Comparison of ENCODE assay signal across 7 mouse cellular contexts in genomic region chr6:142345440-142346038, GRCm38 (mm10). TPM values are rescaled to one million over a fixed set of nuclear protein-coding genes. Genes with fewer than 3 reads are reported as not detected.
DNase-seq lines count a peak whose midpoint lies in the region; ATAC-seq lines count a peak whose summit lies in the region.

Gene Pyroxd1 (plus strand): TSS chr6:142345654.

- no peaks in the 10 kb centered on the region for H3K36me3 ChIP-seq in embryonic facial prominence, embryonic 11.5 days (replicated peaks; ENCODE audit: control insufficient read depth, insufficient read depth, low read depth, low read length)
- H3K36me3 ChIP-seq in limb, embryonic 11.5 days (ENCODE audit: control insufficient read depth, insufficient read depth, low read length): no peaks in the 10 kb centered on the region
- H3K36me3 ChIP-seq in midbrain, embryonic 14.5 days (ENCODE audit: control insufficient read depth, insufficient read depth, low read length): peaks cover 18% of the 10 kb centered on the region

- ATAC-seq in embryonic facial prominence, embryonic 11.5 days (replicated peaks; ENCODE audit: insufficient number of reproducible peaks, low FRiP score, low TSS enrichment, low read depth): peak; percentile 94
- ATAC-seq in limb, embryonic 11.5 days (ENCODE audit: insufficient number of reproducible peaks, low FRiP score, low TSS enrichment, low read depth): peak; percentile 96
- peak; percentile 93 for ATAC-seq in midbrain, embryonic 14.5 days (ENCODE audit: low FRiP score, low TSS enrichment)

- H3K4me2 ChIP-seq in embryonic facial prominence, embryonic 11.5 days (ENCODE audit: low read depth, low read length): peak within 1 kb of the TSS; percentile 35
- H3K4me2 ChIP-seq in limb, embryonic 11.5 days (ENCODE audit: low read depth, severe bottlenecking): peak within 1 kb of the TSS; percentile 38
- H3K4me2 ChIP-seq in midbrain, embryonic 14.5 days (ENCODE audit: low read length): peak within 1 kb of the TSS; percentile 67

- H3K9me3 ChIP-seq in embryonic facial prominence, embryonic 11.5 days (replicated peaks; ENCODE audit: control insufficient read depth, low read length): no peaks in the 10 kb centered on the region
- H3K9me3 ChIP-seq in limb, embryonic 11.5 days (ENCODE audit: control insufficient read depth, low read length): no peaks in the 10 kb centered on the region
- no peaks in the 10 kb centered on the region for H3K9me3 ChIP-seq in midbrain, embryonic 14.5 days (ENCODE audit: control insufficient read depth, low read length)

- H3K27me3 ChIP-seq in embryonic facial prominence, embryonic 11.5 days (ENCODE audit: control insufficient read depth, insufficient read depth, low read length): no peaks in the 10 kb centered on the region
- no peaks in the 10 kb centered on the region for H3K27me3 ChIP-seq in limb, embryonic 11.5 days (ENCODE audit: control insufficient read depth, insufficient read depth, low read length)
- H3K27me3 ChIP-seq in midbrain, embryonic 14.5 days (ENCODE audit: control insufficient read depth, insufficient read depth, low read length): no peaks in the 10 kb centered on the region

- WGBS in embryonic facial prominence, embryonic 11.5 days: under 1% methylated on average over 48 of the region's 48 CpGs
- WGBS in limb, embryonic 11.5 days: under 1% methylated on average over 45 of the region's 48 CpGs
- under 1% methylated on average over 48 of the region's 48 CpGs for WGBS in midbrain, embryonic 14.5 days

- peak within 1 kb of the TSS; percentile 57 for H3K4me3 ChIP-seq in embryonic facial prominence, embryonic 11.5 days (ENCODE audit: low read depth, low read length)
- peak within 1 kb of the TSS; percentile 65 for H3K4me3 ChIP-seq in limb, embryonic 11.5 days (ENCODE audit: low read depth, low read length)
- peak within 1 kb of the TSS; percentile 74 for H3K4me3 ChIP-seq in midbrain, embryonic 14.5 days (replicated peaks; ENCODE audit: low read depth, low read length)

- H3K4me1 ChIP-seq in embryonic facial prominence, embryonic 11.5 days (ENCODE audit: control insufficient read depth, insufficient read depth, low read length): no peaks in the 10 kb centered on the region
- H3K4me1 ChIP-seq in limb, embryonic 11.5 days (ENCODE audit: control insufficient read depth, insufficient read depth, low read length): 0 out of 2 replicates have a peak, but pooled peaks cover 3% of the 10 kb centered on the region
- peaks cover 4% of the 10 kb centered on the region; the same call in 1 of the 2 replicates for H3K4me1 ChIP-seq in midbrain, embryonic 14.5 days (ENCODE audit: control insufficient read depth, insufficient read depth, low read length)

- peak; percentile 90 for DNase-seq in adrenal gland, postnatal 14 days
- DNase-seq in embryonic facial prominence, embryonic 11.5 days (ENCODE audit: low spot score): peak; percentile 97
- DNase-seq in heart, adult 11 months: peak; percentile 98
- DNase-seq in kidney, adult 18-20 months: peak; percentile 91
- DNase-seq in limb, embryonic 11.5 days (ENCODE audit: low spot score): peak; percentile 89
- DNase-seq in midbrain, embryonic 14.5 days: peak; percentile 97
- DNase-seq in spleen, adult 18-20 months: peak; percentile 75 to 81

- H3K9ac ChIP-seq in embryonic facial prominence, embryonic 11.5 days (replicated peaks; ENCODE audit: low read length): peak within 1 kb of the TSS; percentile 44
- H3K9ac ChIP-seq in limb, embryonic 11.5 days (ENCODE audit: low read length): peak within 1 kb of the TSS; percentile 56
- H3K9ac ChIP-seq in midbrain, embryonic 14.5 days (replicated peaks; ENCODE audit: low read length): peak within 1 kb of the TSS; percentile 57

- H3K27ac ChIP-seq in embryonic facial prominence, embryonic 11.5 days (replicated peaks; ENCODE audit: low read depth, low read length): 0 out of 2 replicates have a peak within 1 kb of the TSS, but pooled peaks have one; percentile 16
- H3K27ac ChIP-seq in limb, embryonic 11.5 days (replicated peaks; ENCODE audit: low read depth, low read length): no peak within 1 kb of the TSS
- H3K27ac ChIP-seq in midbrain, embryonic 14.5 days (replicated peaks; ENCODE audit: low read depth, low read length): peak within 1 kb of the TSS; percentile 78

RNA-seq across cellular contexts. Expression of gene Pyroxd1, which starts in this region (rescaled TPM):
- 11.9 and 12.6 TPM in 2 replicates for total RNA-seq in adrenal gland, postnatal 14 days (2021)
- 21.5 and 25.0 TPM in 2 replicates for polyA plus RNA-seq in embryonic facial prominence, embryonic 11.5 days (2014; fragmentation: Nextera tagmentation; extraction: Ambion mirVana)
- 16.0 and 16.3 TPM in 2 replicates for polyA plus RNA-seq in limb, embryonic 11.5 days (2014; fragmentation: Nextera tagmentation; extraction: Ambion mirVana)
- 22.3 and 25.0 TPM in 2 replicates for polyA plus RNA-seq in midbrain, embryonic 14.5 days (2014; fragmentation: Nextera tagmentation; extraction: Ambion mirVana)
